Mouse (Mus musculus) erythroblast, embryonic 14.5 days (primary cell): ENCODE results near the gene Stambpl1.

Source experiments
- GATA1 ChIP-seq: IDR thresholded peaks from 2 replicates; pipeline ENCODE4 v1.6.1; 2012; ENCODE audit warnings: low read length, inconsistent platforms, mixed read lengths
- TAL1 ChIP-seq: IDR thresholded peaks from 3 replicates; pipeline ENCODE4 v1.6.1; 2012; ENCODE audit warnings: low read length, inconsistent platforms, mixed read lengths

- TF ChIP-seq TAL1, result no peak
- TF ChIP-seq GATA1, result no peak
Observed at GRCm38 (mm10) chr19:34284383-34284782, 92.4 kb downstream of the Stambpl1 start.
